Mouse (Mus musculus) small intestine, adult 2 months (tissue): ENCODE data around the gene Evc.

Experiments
- CTCF ChIP-seq: fragments of 200-500 bp; IDR thresholded peaks from 2 replicates; pipeline ENCODE4 v1.5.1; 2012; ENCODE audit warnings: low read depth, mild to moderate bottlenecking, control low read depth, inconsistent platforms, low read length, moderate library complexity, mixed read lengths; ENCODE audit not compliant: insufficient replicate concordance, insufficient read length; ENCODE audit errors: extremely low read depth
- POLR2A ChIP-seq: fragments of 200-500 bp; IDR thresholded peaks from 2 replicates; pipeline ENCODE4 v1.6.1; 2012; ENCODE audit warnings: low read depth, mild to moderate bottlenecking, control low read depth, inconsistent platforms, low read length, moderate library complexity

- no peak for TF ChIP-seq POLR2A
- TF ChIP-seq CTCF = no peak
Observed at GRCm38 (mm10) chr5:37331133-37331505, 5.6 kb downstream of the Evc start.
